Mouse (Mus musculus) intestine, embryonic 15.5 days (tissue): ENCODE measurements around the gene Akap6. TPM values are rescaled to one million over a fixed set of nuclear protein-coding genes. Genes with fewer than 3 reads are reported as not detected.

Experiments
- ATAC-seq: fragments of 200-750 bp; cut with Nextera tagmentation; 2 replicates; pipeline ENCODE4 v1.8.0; 2017; ENCODE audit warnings: moderate TSS enrichment, moderate library complexity
- H3K27ac ChIP-seq: fragments of 300-500 bp; sonication (generic); 2 replicates; pipeline ENCODE4 v1.5.1; 2015; ENCODE audit warnings: mild to moderate bottlenecking, inconsistent platforms
- H3K27me3 ChIP-seq: fragments of 300-500 bp; sonication (generic); replicated peaks from 2 replicates; pipeline ENCODE4 v1.6.1; 2015; ENCODE audit warnings: inconsistent platforms
- H3K36me3 ChIP-seq: fragments of 300-500 bp; sonication (generic); 2 replicates; pipeline ENCODE4 v1.6.1; 2015; ENCODE audit warnings: inconsistent platforms
- H3K4me1 ChIP-seq: fragments of 300-500 bp; sonication (generic); replicated peaks from 2 replicates; pipeline ENCODE4 v1.6.1; 2015; ENCODE audit warnings: inconsistent platforms
- H3K4me2 ChIP-seq: fragments of 300-500 bp; sonication (generic); replicated peaks from 2 replicates; pipeline ENCODE4 v1.6.1; 2015; ENCODE audit warnings: mild to moderate bottlenecking, inconsistent platforms
- H3K4me3 ChIP-seq: fragments of 300-500 bp; sonication (generic); replicated peaks from 2 replicates; pipeline ENCODE4 v1.5.1; 2015; ENCODE audit warnings: inconsistent platforms
- H3K9ac ChIP-seq: fragments of 300-500 bp; sonication (generic); 2 replicates; pipeline ENCODE4 v1.6.1; 2015; ENCODE audit warnings: inconsistent platforms
- H3K9me3 ChIP-seq: fragments of 300-500 bp; sonication (generic); 2 replicates; pipeline ENCODE4 v1.6.1; 2016; ENCODE audit warnings: inconsistent platforms
- WGBS: fragments of 180-500 bp; shearing (Covaris S2); methylation state at CpG from one replicate; pipeline ENCODE4 v1.1.7; 2015; 5-methylcytosine and 5-hydroxymethylcytosine counted together
- polyA plus RNA-seq: library from polyadenylated mRNA; unstranded; fragments of >200 nt; fragmentation: Nextera tagmentation; extraction: Ambion mirVana; gene quantifications from 2 replicates; pipeline ENCODE4 v1.2.1, GENCODE M21; 2015

The Akap6 gene
- polyA plus RNA-seq, 1 experiment from 2014 or later: 1.9 TPM

DNA sequence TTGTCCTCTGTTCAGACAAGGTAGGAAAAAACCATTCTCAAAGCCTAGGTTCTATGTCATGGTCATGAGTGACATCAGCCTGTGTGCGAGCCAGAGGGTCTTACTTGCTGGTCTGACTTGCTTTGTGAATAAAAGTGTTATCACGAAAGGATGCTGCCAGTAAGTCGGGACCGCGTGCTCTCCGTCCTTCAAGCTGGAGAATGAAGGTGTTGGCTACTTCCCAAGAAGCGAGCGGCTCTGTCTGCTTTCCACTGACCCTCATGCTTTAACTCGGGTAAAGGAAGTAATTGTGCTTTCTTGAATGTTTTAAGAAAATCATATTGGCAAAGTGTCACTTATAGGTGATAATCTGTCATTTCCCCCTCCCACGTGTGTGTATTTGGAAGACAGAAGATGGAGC is 198.9 kb downstream of the Akap6 start:
- no peak overlapping the region for H3K27ac ChIP-seq
- no peaks in the 10 kb centered on the region for H3K4me1 ChIP-seq
- no peak overlapping the region for H3K9ac ChIP-seq
- no peaks in the 10 kb centered on the region for H3K27me3 ChIP-seq
- WGBS: 79% methylated on average over 10 of the region's 10 CpGs
- no peak overlapping the region for H3K4me2 ChIP-seq
- H3K4me3 ChIP-seq: no peak overlapping the region
- no peak for ATAC-seq
- H3K36me3 ChIP-seq: no peaks in the 10 kb centered on the region
- no peaks in the 10 kb centered on the region for H3K9me3 ChIP-seq

DNA sequence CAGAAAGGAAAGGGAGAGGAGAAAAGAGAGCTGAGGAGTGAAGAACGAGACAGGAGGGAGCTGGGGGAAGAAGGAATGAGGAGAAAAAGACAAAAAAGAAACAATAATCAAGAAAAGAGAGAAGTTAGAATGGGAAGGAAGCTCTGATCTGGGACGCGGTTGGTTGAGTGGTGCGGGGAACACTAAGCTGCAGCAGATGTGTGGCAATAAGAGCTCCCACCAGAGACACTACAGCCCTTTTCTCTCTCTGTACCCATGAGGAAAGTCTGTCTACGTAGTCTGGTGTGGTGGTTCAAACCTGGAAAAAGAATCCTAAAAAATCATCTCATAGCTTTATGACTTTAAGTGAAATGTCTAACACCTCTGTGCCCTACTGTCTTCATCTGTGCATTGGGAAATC is 204.9 kb downstream of the Akap6 start:
- Histone ChIP-seq H3K36me3 (no peaks in the 10 kb centered on the region), H3K27me3 (no peaks in the 10 kb centered on the region), H3K4me1 (no peaks in the 10 kb centered on the region), H3K4me3 (no peak overlapping the region), H3K27ac (no peak overlapping the region), H3K4me2 (no peak overlapping the region), H3K9me3 (no peaks in the 10 kb centered on the region), H3K9ac (no peak overlapping the region)
- no peak for ATAC-seq
- WGBS: 89% methylated on average over 5 of the region's 5 CpGs

DNA sequence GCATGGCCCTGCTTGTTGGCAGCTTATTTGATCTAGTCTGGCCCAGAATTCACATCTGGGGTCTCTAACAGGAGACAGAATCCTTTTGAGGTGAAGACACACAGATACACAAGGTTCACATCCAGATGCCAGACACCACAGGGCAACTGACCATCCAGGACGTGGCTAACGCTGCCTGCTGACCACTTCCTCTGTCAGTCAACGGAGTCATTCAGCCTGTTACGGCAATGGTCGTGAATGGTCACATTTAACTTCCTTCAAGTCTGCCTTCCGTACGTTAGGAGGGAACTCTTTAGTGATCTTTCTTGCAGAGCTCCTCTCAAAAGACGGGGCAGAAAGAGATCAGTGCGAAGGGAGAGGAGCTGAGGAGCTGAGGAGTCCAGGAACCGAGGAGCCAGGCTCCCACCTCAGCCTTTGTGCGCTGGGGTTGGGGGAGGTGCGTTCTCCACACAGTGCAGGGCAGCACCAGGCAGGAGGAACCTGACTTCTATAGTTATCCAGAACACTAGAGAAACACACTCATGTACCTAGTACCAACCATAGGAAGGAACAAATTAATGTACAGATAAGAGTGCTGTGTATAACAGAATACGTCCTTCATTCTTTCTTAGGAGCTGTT is 209.4 kb downstream of the Akap6 start:
- Histone ChIP-seq H3K27ac (no peak overlapping the region), H3K4me1 (no peaks in the 10 kb centered on the region), H3K9me3 (no peaks in the 10 kb centered on the region), H3K4me3 (no peak overlapping the region), H3K9ac (no peak overlapping the region), H3K4me2 (no peak overlapping the region), H3K36me3 (no peaks in the 10 kb centered on the region), H3K27me3 (no peaks in the 10 kb centered on the region)
- no peak for ATAC-seq
- WGBS: 62% methylated on average over 13 of the region's 13 CpGs

DNA sequence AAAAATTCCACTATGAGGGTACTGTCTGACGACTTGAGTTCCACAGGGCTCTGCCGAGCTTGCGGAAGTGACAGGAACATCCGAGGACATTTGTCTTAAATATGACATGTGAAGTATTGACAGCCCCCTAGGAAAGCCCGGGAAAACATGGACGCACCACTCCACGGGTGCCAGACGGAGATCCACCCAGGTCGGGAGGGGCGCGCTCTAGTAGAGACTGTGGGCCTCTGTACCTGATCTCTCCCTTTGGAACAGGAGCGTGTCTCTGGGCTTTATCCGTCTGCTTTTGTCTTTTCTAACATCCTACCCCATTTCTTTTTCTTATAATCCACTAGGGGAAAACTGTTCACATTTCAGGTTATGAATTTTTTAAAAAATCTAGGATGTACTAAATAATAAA is 211.2 kb downstream of the Akap6 start:
- H3K27ac ChIP-seq: no peak overlapping the region
- H3K4me1 ChIP-seq: no peaks in the 10 kb centered on the region
- WGBS: 82% methylated on average over 13 of the region's 13 CpGs
- ATAC-seq: no peak
- no peak overlapping the region for H3K4me3 ChIP-seq
- H3K4me2 ChIP-seq: no peak overlapping the region
- H3K36me3 ChIP-seq: no peaks in the 10 kb centered on the region
- no peak overlapping the region for H3K9ac ChIP-seq
- H3K9me3 ChIP-seq: no peaks in the 10 kb centered on the region
- H3K27me3 ChIP-seq: no peaks in the 10 kb centered on the region

DNA sequence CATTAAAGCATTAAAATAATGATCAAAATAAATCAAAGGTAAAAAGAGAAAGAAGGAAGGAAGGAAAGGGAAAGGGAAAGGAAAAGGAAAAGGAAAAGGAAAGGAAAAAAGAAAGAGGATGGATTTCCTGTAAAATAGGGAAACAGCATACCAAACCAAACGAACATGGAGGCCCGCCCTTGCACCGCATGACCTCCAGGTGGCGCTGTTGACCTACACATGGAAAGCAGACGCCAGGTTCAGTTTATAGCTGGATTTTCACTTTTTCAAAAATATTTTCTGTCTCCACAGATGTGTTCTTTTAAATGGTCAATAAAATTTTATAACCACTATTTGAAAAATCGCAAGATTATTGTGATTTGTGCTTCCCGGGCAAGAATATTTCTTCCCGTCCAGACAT is 211.6 kb downstream of the Akap6 start:
- Histone ChIP-seq H3K4me3 (no peak overlapping the region), H3K27me3 (no peaks in the 10 kb centered on the region), H3K9ac (no peak overlapping the region), H3K4me2 (no peak overlapping the region; the same call in 1 of the 2 replicates), H3K27ac (no peak overlapping the region), H3K4me1 (no peaks in the 10 kb centered on the region), H3K36me3 (no peaks in the 10 kb centered on the region), H3K9me3 (no peaks in the 10 kb centered on the region)
- WGBS: 12% methylated on average over 8 of the region's 8 CpGs
- no peak for ATAC-seq

GRCm38 (mm10) chr12:52918939-52919338 is 219.8 kb downstream of the Akap6 start:
- no peak overlapping the region for H3K9ac ChIP-seq
- no peaks in the 10 kb centered on the region for H3K4me1 ChIP-seq
- H3K4me2 ChIP-seq: no peak overlapping the region
- H3K4me3 ChIP-seq: no peak overlapping the region
- ATAC-seq: no peak
- no peaks in the 10 kb centered on the region for H3K36me3 ChIP-seq
- H3K9me3 ChIP-seq: no peaks in the 10 kb centered on the region
- H3K27ac ChIP-seq: no peak overlapping the region
- WGBS: 31% methylated on average over 11 of the region's 11 CpGs
- no peaks in the 10 kb centered on the region for H3K27me3 ChIP-seq

GRCm38 (mm10) chr12:52922510-52922909 is 223.3 kb downstream of the Akap6 start:
- ATAC-seq: no peak
- H3K9ac ChIP-seq: no peak overlapping the region
- H3K36me3 ChIP-seq: no peaks in the 10 kb centered on the region
- no peaks in the 10 kb centered on the region for H3K9me3 ChIP-seq
- H3K4me3 ChIP-seq: no peak overlapping the region
- no peaks in the 10 kb centered on the region for H3K27me3 ChIP-seq
- H3K4me2 ChIP-seq: no peak overlapping the region
- no peak overlapping the region for H3K27ac ChIP-seq
- 87% methylated on average over 6 of the region's 6 CpGs for WGBS
- H3K4me1 ChIP-seq: 0 out of 2 replicates have a peak, but pooled peaks cover 3% of the 10 kb centered on the region

DNA sequence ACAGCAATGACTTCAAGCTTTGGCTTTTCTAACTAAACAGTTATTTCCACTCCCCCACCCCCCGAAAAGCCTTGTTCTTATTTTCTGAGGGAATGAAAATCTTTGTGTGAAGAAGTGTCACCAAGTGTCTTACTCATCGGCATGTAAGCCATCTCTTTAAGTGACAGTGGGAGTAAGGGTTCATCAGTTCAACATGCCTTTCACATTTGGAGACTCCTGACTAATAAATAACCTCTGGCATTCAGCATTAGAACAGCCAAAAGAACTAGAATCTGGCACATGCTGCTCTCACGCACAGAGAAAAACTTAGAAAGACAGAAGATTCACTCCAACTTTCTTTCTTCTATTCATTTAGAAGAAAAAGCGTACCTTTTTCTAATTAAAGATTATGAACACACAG is 226.3 kb downstream of the Akap6 start:
- H3K36me3 ChIP-seq: no peaks in the 10 kb centered on the region
- 57% methylated on average over 4 of the region's 4 CpGs for WGBS
- H3K27me3 ChIP-seq: no peaks in the 10 kb centered on the region
- H3K9me3 ChIP-seq: no peaks in the 10 kb centered on the region
- no peak overlapping the region for H3K4me2 ChIP-seq
- no peak for ATAC-seq
- no peak overlapping the region for H3K9ac ChIP-seq
- no peak overlapping the region for H3K27ac ChIP-seq
- no peak overlapping the region for H3K4me3 ChIP-seq
- H3K4me1 ChIP-seq: 0 out of 2 replicates have a peak, but pooled peaks cover 3% of the 10 kb centered on the region

DNA sequence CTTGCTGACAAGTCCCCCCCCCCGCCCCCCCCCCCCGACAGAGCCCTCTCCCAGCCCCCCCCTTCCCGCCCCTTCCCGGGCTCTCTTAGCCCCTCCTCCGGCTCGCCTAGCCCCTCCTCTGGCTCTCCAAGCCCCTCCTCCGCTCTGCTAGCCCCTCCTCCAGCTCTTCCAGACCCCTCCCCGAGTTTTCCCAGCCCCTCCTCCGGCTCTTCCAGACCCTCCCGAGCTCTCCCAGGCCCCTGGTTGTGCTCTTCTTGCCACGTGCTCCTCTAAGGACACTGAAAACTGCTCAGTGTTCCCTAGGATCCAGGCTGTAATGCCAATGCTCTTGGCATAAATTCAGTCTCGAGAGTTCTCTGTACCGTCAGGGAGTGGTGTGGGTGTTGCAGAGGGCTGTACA is 234.6 kb downstream of the Akap6 start:
- no peak overlapping the region for H3K9ac ChIP-seq
- no peak overlapping the region for H3K27ac ChIP-seq
- no peak for ATAC-seq
- no peaks in the 10 kb centered on the region for H3K36me3 ChIP-seq
- no peak overlapping the region for H3K4me3 ChIP-seq
- no peaks in the 10 kb centered on the region for H3K27me3 ChIP-seq
- WGBS: 65% methylated on average over 7 of the region's 13 CpGs
- no peaks in the 10 kb centered on the region for H3K9me3 ChIP-seq
- H3K4me1 ChIP-seq: no peaks in the 10 kb centered on the region
- no peak overlapping the region for H3K4me2 ChIP-seq

GRCm38 (mm10) chr12:52934989-52935388 is 235.8 kb downstream of the Akap6 start:
- Histone ChIP-seq H3K4me1 (no peaks in the 10 kb centered on the region), H3K4me2 (no peak overlapping the region), H3K27ac (no peak overlapping the region), H3K36me3 (no peaks in the 10 kb centered on the region), H3K9ac (no peak overlapping the region), H3K9me3 (no peaks in the 10 kb centered on the region), H3K27me3 (no peaks in the 10 kb centered on the region), H3K4me3 (no peak overlapping the region)
- ATAC-seq: no peak
- 95% methylated on average over 3 of the region's 3 CpGs for WGBS

GRCm38 (mm10) chr12:52938786-52939185 is 239.6 kb downstream of the Akap6 start:
- H3K4me1 ChIP-seq: no peaks in the 10 kb centered on the region
- H3K9ac ChIP-seq: no peak overlapping the region
- no peak for ATAC-seq
- no peak overlapping the region for H3K4me3 ChIP-seq
- H3K27me3 ChIP-seq: no peaks in the 10 kb centered on the region
- no peak overlapping the region for H3K4me2 ChIP-seq
- H3K9me3 ChIP-seq: no peaks in the 10 kb centered on the region
- H3K36me3 ChIP-seq: no peaks in the 10 kb centered on the region
- no peak overlapping the region for H3K27ac ChIP-seq
- 75% methylated on average over 5 of the region's 5 CpGs for WGBS

DNA sequence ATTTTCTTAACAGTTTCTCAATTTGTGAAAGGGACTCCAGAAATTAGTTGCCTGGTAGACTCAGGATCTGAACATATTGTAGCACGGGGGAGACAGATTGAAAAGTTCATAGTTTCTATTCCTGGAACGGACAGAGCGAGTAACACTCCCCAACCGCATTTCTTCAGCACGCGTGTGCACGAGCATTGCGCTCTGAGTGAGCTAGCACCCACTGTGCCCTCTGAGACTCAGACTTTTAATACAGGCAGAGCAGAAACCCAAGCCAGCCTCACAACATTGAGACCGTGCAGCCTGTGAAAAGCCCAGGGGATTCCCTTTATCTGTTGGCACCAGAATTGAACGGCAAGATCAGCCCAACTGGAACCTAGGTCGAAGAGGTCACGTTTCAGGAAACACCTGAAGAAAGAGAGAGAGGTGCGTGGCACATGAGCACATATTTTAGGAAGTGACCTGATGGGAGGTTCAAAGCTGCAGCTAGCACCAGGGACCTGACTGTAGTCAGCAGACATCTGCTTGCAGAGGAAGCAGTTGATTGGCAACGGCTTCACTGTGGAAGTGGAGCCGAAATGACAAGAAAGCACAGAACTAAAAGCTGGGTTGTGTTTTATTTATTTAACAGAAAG is 240.3 kb downstream of the Akap6 start:
- H3K9ac ChIP-seq: no peak overlapping the region
- no peak overlapping the region for H3K4me2 ChIP-seq
- no peak overlapping the region for H3K27ac ChIP-seq
- no peaks in the 10 kb centered on the region for H3K4me1 ChIP-seq
- H3K36me3 ChIP-seq: no peaks in the 10 kb centered on the region
- no peak for ATAC-seq
- H3K27me3 ChIP-seq: no peaks in the 10 kb centered on the region
- H3K4me3 ChIP-seq: no peak overlapping the region
- 77% methylated on average over 15 of the region's 15 CpGs for WGBS
- H3K9me3 ChIP-seq: no peaks in the 10 kb centered on the region

DNA sequence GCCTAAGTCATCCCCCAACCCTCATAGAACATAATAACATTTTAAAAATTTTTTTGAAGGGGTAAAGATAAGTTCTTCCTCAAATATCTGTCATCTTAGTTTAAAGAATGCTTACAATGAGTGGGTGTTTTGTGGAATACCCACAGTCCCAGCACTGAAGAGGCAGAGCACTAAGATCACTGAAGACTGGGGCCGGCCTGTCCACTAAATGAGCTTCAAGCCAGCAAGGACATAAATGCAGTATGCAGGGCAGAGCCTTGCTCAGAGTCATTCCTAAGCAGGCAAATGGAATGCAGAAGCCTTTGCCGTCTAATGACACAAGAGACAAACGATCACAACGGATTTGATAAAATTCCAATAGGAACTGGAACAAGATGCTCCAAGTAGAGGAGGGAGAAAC is 242.8 kb downstream of the Akap6 start:
- ATAC-seq: no peak
- H3K9ac ChIP-seq: no peak overlapping the region
- WGBS: 68% methylated on average over 4 of the region's 4 CpGs

More for the DNA sequence above, 242.8 kb downstream of the Akap6 start:
- H3K27me3 ChIP-seq: no peaks in the 10 kb centered on the region
- H3K4me1 ChIP-seq: no peaks in the 10 kb centered on the region
- H3K4me2 ChIP-seq: no peak overlapping the region
- H3K9me3 ChIP-seq: no peaks in the 10 kb centered on the region
- no peak overlapping the region for H3K27ac ChIP-seq
- H3K4me3 ChIP-seq: no peak overlapping the region
- H3K36me3 ChIP-seq: no peaks in the 10 kb centered on the region
